Mouse (Mus musculus) cerebellum, adult 11 months (tissue): Measurements from ENCODE around the gene Slc7a1.

ENCODE experiments used
- DNase-seq: peaks from one replicate; pipeline ENCODE4 v3.0.0; 2022

Gene Slc7a1

GRCm38 (mm10) chr5:148389007-148389970, 10.4 kb downstream of the Slc7a1 start:
- DNase-seq, result no peak

- DNase-seq, result no peak
Measured at GRCm38 (mm10) chr5:148388251-148389006, 11.3 kb downstream of the Slc7a1 start.

GRCm38 (mm10) chr5:148387820-148388219, 11.9 kb downstream of the Slc7a1 start:
- no peak for DNase-seq

- DNase-seq, result no peak
Measured at GRCm38 (mm10) chr5:148386471-148386870, 13.2 kb downstream of the Slc7a1 start.

- DNase-seq, result no peak
Measured at GRCm38 (mm10) chr5:148384501-148385055, 15.1 kb downstream of the Slc7a1 start.

GRCm38 (mm10) chr5:148383841-148384500, 15.7 kb downstream of the Slc7a1 start:
- no peak for DNase-seq

GRCm38 (mm10) chr5:148381083-148381482, 18.6 kb downstream of the Slc7a1 start:
- no peak for DNase-seq

- no peak for DNase-seq
Measured at GRCm38 (mm10) chr5:148380246-148380504, 19.5 kb downstream of the Slc7a1 start.

- no peak for DNase-seq
Measured at GRCm38 (mm10) chr5:148379455-148380245, 20.1 kb downstream of the Slc7a1 start.

GRCm38 (mm10) chr5:148378707-148379106, 21.0 kb downstream of the Slc7a1 start:
- no peak for DNase-seq

- no peak for DNase-seq
Measured at GRCm38 (mm10) chr5:148378232-148378508, 21.5 kb downstream of the Slc7a1 start.

GRCm38 (mm10) chr5:148377439-148378231, 22.1 kb downstream of the Slc7a1 start:
- DNase-seq, result no peak

GRCm38 (mm10) chr5:148376358-148376757, 23.3 kb downstream of the Slc7a1 start:
- no peak for DNase-seq

GRCm38 (mm10) chr5:148375480-148375879, 24.2 kb downstream of the Slc7a1 start:
- no peak for DNase-seq

- no peak for DNase-seq
Measured at GRCm38 (mm10) chr5:148373092-148373685, 26.5 kb downstream of the Slc7a1 start.

GRCm38 (mm10) chr5:148372005-148372917, 27.4 kb downstream of the Slc7a1 start:
- no peak for DNase-seq

- DNase-seq, result no peak
Measured at GRCm38 (mm10) chr5:148371375-148371774, 28.3 kb downstream of the Slc7a1 start.

GRCm38 (mm10) chr5:148370624-148371023, 29.1 kb downstream of the Slc7a1 start:
- no peak for DNase-seq

GRCm38 (mm10) chr5:148369178-148369577, 30.5 kb downstream of the Slc7a1 start:
- DNase-seq, result no peak

- no peak for DNase-seq
Measured at GRCm38 (mm10) chr5:148367816-148368215, 31.9 kb downstream of the Slc7a1 start.
